Mouse (Mus musculus): Measurements from ENCODE around the gene Ppfia4.

Ppfia4 gene

DNA sequence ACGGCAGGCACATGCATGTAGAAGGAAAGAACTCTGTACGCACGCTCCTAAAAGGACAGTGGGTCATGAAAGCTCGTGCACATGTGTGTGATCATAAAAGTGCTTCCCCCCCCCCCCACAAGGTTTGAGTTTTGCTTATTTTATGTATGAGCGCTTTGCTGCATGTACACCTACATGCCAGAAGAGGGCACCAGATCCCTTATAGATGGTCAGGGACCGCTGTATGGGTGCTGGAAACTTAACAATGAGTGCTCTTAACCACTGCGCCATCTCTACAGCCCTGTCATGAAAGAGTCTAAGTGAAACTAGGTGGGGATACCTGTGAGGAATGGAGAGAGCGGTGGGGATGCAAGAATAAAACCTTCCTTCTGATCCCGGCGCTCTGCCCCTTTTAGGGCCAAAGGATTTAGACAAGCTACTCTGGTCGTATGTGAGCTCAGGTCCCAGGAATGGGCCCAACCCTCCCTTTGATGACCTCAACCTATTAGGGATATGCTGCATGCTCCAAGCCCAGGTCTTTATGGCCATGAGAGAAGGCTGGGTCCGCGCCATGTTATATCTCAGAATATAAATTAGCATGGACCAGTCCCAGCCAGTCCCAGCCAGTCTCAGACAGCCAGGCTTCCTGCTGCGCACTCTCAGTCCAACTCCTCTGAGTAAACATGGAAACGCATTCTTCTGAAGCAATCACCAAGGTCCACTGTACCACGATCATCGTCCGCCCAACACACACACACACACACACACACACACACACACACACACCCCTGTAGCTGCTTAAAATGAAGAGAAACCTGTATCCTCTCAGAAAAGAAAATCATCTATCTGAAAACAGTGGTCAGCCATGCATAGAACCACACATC is 7.3 kb upstream of the Ppfia4 start:
- no peak for DNase-seq (ENCODE audit: extremely low read depth, low read depth, low spot score)

- no peak for DNase-seq (ENCODE audit: extremely low read depth, low read depth, low spot score)
These were observed 6.4 kb upstream of the Ppfia4 start for GRCm38 (mm10) chr1:134339162-134339561.

GRCm38 (mm10) chr1:134336958-134337710 is 4.4 kb upstream of the Ppfia4 start:
- no peak for DNase-seq (ENCODE audit: extremely low read depth, low read depth, low spot score)

DNA sequence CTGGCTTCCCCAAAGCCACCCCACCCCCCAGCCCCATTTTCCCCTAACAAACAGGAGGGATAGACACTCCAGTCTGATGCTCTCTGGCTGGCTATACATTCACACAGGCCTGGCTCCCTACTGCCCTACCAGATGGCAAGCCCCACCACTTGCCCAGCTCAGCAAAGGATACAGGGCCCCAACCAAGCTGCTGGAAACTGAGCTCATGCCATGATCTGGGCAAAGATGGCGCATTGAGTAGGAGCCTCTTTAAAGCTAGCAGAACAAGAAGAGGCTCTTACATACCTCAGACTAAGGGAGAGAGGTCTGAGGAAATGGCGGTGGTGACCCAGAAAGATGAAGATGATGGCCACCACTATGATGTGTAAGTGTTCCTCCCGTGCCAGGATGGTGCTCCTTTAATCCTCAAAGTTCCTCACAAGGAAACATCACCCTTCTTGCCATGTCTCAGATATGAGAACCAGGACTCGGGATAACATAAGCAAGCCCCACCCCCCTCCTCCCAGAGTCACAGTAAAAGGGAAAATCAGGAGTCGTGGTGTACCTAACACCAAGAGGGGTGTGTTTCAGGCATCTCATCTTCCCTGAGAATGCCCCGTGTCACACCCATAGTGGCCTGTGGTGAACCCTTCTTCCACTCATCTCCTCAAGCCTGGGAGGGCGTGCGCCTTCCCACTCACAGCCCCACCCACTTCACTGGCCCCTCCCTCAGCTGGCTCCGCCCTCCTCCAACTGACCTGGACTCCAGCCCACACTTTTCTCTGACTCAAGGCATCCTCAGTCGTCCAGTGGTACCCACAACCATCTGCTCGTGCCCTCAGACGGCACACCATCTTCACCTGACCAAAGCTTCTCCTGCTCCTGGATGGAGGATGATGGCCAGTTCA is 3.4 kb upstream of the Ppfia4 start:
- DNase-seq (ENCODE audit: extremely low read depth, low read depth, low spot score), result no peak

GRCm38 (mm10) chr1:134335211-134335923 is 2.6 kb upstream of the Ppfia4 start:
- DNase-seq (ENCODE audit: extremely low read depth, low read depth, low spot score), result no peak

GRCm38 (mm10) chr1:134334111-134334827 is 1.5 kb upstream of the Ppfia4 start:
- DNase-seq (ENCODE audit: extremely low read depth, low read depth, low spot score), result no peak

DNA sequence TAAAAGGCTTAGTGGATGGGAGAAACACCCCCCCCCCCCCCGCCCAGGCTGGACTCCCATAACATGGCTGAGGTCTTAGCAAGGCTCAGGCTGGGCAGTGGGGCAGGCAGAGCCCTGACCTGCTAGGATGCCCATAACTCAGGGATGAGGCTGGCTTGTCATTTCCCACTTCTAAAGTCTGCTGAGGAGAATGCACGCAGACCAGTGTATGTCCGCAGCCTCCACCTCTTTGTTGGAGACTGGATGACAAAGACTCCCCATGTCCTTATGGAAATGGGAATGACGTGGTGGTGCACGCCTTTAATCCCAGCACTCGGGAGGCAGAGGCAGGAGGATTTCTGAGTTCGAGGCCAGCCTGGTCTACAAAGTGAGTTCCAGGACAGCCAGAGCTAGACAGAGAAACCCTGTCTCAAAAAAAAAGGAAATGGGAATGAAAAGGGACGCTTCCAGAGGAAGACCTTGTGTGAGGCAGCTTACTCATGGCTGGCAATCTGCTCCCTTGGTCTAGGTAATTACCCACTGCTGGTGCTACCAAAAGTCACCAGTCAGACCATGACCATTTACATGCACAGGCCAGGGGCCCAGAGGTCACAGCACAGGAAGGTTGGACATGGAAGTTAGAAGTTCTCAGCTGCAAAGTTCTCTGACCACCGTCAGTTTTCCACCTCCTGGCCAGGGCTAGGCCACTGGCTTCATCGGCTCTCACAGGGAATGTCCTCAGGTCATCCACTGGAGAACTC is 813 bp upstream of the Ppfia4 start:
- DNase-seq (ENCODE audit: extremely low read depth, low read depth, low spot score), result no peak

DNA sequence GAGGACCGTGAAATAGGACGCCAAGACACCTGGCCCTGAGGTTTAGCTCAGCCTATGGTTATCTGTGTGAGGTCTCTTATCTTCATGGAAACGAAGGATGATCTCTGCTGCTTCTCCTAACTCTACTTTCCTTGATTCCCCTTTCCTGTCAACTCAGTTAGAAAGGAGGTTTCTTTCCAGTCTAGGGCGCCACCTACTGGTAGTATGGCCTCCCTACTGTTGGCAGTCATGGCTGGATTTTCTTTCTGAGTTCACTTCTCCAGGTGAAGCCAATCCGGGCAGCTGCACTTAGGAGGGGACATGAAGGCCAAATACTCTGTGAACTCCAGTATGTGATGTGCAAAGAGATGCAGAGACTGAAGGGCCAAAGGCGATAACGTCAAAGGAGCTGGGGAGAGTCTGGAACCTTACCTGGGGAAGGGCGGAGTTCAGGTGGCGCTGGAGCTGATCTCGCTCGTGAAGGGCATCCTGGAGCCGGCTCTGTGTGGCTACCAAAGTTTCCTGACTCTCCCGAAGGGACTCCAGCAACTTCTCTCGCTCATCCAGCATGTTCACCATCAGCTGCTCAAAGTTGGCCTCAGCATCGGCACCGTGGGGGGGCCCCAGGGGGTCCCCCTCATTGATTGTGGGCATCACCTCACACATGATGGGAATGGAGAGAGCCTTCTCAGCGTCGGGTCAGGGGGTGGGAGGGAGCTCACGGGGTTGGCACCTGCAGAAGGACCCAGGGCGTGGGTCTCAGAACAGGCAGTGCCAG is 671 bp downstream of the Ppfia4 start:
- no peak for DNase-seq (ENCODE audit: extremely low read depth, low read depth, low spot score)

- DNase-seq (ENCODE audit: extremely low read depth, low read depth, low spot score), result no peak
These were observed 5.8 kb downstream of the Ppfia4 start for GRCm38 (mm10) chr1:134326841-134327346.

DNA sequence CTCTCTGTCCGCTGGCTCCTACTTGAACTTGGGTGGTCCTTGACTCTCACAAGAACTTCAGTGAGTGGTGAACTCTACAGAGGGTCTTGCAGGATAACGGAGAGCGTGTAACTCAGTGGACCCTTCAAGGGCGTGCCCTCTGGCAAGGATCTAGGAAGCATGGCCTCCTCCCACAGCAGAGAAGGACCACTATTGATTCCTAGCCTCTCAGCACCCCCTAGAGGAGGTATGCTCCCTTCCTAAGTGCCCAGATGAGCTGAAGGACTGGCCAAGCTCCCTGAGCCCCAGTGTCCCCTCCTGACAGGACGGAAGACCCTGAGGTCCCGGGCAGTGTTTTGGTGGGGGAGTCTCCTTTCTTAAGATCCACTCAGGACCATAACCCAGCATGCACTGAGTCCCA is 10.1 kb downstream of the Ppfia4 start:
- no peak for DNase-seq (ENCODE audit: extremely low read depth, low read depth, low spot score)

DNA sequence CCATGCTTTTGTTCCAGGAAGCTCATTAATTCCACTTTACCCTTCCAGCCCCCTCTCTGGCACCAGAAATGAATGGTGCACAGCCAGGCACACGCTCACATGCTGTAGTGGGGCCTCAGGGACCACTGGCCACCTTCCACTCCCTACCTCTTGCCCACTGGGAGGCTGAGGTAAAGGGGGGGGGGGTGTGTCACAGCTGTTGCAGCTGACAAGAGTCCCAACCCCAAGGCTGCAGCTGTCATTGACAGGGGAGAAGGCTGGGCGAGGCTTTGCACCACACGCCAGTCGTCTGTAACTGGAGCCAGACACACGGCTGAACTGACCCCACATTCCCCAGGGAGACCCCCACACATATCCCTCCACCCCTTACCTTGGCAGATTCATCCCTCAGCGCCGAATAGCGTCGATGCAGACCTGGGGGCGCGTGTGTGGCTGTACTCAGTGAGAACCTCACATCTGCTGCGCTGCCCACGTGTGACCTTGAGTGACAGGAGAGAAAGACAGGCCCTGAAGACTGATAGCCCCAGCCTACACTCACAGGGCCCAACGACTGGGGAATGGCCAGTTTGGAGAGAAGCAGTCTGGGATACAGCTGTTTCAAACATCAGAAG is 11.9 kb downstream of the Ppfia4 start:
- DNase-seq (ENCODE audit: extremely low read depth, low read depth, low spot score), result no peak

DNA sequence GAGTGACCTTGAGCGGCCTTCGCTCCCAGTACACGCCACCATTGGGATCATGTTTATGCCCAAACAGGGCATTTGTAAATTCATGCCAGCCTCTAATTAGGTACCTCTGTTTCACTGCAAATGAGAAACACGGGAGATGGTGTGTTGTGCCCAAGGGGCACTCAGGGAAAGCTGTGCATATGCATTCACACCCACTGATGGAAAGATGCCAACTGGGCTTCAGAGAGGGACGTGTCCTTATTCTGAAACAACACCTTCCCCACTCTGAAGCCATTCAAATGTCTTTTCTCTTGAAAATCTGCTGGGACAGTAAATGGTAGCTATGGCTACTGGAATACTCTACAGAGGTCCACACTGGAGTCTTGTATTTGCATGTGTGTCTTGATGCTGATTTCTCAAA is 14.5 kb downstream of the Ppfia4 start:
- DNase-seq (ENCODE audit: extremely low read depth, low read depth, low spot score), result no peak

DNA sequence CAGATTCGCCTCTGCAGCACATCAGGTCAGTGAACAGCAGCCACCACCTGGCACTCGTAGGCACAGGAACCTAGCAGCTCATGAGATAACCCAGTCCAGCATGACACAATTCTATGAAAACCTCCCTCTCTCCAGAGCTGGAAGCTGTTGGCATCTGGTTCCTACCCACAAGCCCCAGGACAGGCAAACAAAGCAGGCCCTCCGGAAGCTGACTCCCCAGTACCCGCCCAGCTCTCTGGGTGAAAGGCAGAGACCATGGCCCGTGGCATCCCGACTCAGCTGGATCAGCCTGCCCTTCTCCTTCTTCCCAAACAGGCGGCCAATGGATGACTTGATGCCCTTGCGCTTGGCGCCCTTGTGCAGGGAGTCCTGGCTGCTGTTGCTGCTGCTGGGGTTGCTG is 16.4 kb downstream of the Ppfia4 start:
- DNase-seq (ENCODE audit: extremely low read depth, low read depth, low spot score), result no peak

DNA sequence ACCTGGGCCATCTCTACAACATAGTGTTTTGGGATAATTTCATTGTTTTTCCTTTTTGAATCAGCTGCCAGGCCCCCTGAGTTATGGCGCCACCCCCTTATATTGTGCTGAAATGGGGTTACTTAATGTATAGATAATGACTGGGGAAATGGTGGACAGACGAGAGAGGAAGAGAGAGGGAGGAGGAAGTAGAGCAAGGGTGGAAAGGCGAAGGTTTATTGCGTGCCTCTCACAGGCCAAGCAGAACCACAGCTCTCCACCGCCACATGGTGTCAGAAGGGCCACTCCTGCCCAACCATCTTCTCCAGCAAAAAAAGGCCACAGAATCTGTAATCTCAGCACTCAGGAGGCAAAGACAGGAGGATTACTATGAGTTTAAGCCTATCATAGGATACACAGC is 17.5 kb downstream of the Ppfia4 start:
- DNase-seq (ENCODE audit: extremely low read depth, low read depth, low spot score), result no peak

DNA sequence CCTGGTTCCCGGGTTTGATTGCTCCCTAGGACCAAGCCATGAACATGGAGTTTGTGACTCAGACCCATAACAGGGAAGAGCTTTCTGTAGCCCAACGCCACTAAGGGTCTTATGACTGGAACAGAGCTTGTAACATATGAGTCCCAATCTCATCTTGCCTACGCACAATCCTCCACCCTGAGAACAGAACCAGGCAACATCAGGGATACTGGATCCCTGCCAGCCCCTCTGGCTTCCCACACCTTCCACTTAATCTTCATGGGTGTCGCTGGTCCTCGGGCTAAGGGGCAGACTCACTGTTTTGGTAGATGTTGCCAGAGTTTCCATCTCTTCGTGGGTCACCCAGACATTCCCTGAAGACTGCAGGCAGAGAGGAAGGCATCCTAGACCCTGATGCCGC is 21.0 kb downstream of the Ppfia4 start:
- no peak for DNase-seq (ENCODE audit: extremely low read depth, low read depth, low spot score)

GRCm38 (mm10) chr1:134310729-134311128 is 22.0 kb downstream of the Ppfia4 start:
- DNase-seq (ENCODE audit: extremely low read depth, low read depth, low spot score), result no peak

DNA sequence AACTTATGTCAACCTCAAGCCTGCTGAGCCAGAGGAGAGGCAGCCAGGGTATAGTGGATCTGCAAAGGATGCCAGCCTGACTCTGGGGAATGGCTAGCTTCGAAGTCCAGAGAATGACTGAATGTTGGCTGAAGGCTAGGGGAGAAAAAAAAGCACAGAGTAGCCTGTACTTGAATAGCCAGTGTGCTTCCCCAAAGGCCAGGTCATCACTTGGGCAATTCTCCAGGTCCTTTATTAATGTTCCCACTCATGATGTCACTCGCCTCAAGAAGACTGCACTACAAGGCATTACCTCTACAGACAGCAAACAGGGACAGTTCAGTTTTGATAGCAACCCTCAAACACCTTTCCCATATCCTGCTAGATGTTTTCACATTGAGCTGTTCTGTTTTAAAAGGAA is 22.4 kb downstream of the Ppfia4 start:
- no peak for DNase-seq (ENCODE audit: extremely low read depth, low read depth, low spot score)

DNA sequence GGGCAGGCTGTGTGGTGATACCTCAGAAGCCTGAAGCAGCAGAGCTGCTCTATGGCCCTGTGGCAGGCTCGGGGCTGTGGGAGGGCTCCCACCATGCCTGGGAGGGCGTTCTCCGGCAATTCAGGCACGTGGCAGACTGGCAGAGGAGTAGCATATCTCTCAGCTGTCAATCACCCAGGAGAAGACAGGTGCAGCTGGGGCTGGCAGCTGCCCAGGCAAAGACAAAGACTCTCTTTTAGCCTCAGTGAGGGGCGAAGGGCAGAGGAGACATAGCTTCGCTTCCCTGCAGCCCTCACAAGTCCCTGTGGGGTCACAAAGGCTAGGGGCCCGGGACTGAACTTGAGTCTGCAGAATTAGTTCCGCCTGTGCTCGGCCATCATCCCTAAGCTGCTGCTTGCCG is 25.3 kb downstream of the Ppfia4 start:
- DNase-seq (ENCODE audit: extremely low read depth, low read depth, low spot score), result no peak
